Mouse (Mus musculus) frontal cortex, adult (tissue): ENCODE measurements at regions not wholly inside any gene's neighbourhood (a gene's known extent, or its start where the extent isn't known, plus 50 kb on each side); places are given as distances from the start of the nearest gene placed in this dataset.

Experiments
- ATAC-seq: cut with Nextera tagmentation; 2 replicates; pipeline ENCODE4 v1.9.2; 2017; ENCODE audit warnings: mild to moderate bottlenecking, moderate library complexity, mixed read lengths; ENCODE audit not compliant: low TSS enrichment

DNA sequence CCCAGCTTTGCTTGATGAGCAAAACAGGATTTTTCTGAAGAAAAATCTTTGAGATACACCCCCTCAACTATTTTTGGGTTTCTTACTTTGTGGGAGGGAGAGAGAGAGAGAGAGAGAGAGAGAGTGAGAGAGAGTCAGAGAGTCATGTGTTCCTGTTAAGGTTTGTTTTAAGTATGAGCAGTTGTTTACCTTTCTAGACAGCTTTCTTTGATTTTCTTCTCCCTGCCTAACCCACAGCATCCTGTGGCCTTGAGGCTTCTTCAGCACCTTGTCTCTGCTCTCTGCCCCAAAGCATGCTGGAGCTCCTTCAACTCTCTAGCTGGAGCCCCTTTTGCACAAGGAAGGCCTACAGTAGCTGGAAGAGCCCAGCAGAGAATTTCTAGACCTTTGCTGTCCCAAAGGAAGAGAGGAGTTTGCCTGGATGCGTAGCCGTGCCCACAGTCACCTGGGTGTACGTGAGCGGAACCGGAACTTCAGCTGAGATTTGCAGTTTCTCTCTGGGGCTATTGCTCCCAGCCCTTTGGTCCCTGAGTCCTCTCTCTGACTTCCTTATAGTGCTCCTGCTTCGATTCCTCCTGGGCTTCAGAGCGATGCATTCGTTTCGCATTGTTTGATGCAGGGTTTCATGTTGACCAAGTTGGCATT, 1242.1 kb upstream of the A1bg start:
- ATAC-seq: peak; percentile 58

DNA sequence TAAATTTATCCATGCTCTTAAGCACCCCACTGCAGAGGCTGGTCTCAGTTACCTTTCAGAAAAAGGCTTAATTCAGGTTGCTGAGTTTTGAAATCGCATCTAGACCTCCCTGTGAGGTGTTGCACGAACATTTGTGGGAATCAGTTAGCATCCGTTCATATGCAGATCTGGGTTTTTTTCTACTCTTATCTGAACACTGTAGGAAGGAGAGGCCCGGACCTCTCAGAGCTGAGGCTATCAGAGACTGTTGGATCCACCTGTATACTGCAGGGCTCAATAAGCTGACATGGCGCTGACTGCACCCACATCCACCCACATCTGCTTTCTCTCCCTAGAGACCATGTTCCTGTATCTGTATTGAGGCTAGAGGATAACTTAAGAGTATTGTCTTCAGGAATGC, 1240.4 kb upstream of the A1bg start:
- no peak for ATAC-seq

- ATAC-seq: no peak
These were observed 1239.9 kb upstream of the A1bg start for GRCm38 (mm10) chr15:62162648-62163194.

DNA sequence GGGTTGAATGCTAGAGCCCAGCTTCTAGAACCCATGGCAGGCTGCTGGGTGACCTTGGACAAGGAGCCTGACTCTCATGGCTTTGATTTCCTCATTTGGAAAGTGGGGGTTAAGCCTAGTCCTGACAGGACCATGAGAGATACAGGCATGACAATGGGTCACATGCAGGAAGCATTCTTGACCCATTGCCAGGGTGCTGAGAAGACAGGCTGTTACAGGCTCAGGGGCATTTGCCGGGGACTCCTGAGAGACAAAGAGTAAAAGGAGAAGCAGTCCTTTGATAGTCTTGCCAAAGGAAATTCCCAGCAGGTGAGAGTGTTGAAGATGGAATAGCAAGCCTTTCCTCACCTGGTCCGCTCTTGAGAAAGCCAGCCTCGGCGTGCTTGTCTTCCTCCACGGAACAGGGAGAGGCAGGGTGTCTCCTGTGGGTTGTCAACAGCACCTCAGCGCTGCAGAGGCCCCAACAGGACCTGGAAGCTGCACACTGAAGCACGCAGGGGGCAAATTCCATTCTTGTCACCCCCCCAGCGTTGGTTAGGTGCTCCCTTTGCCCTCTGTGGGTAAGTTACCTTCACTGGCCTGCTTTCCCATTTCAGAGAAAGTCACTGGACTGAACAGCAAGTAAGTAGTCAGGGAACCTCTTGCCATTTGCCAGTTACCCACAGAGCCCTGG, 1239.3 kb upstream of the A1bg start:
- ATAC-seq: no peak

DNA sequence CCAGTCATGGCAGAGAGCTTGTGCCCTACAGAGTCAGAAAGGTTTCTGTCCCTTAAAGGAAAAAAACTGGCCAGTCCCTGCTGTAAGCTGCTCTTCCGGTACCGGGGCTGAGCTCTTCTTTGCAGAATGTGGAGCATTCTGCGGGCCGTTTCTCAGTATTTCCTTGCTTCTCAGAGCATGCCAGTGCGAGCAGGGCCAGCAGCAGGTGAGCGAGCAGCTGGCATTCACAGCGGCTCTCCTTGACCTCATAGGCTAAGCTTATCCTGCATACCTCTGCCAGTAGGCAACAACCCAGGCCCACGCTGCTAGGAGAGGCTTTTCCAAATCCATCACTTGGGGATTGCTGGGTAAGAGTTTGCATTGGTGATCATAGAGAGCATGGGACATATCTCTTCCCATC, 1238.2 kb upstream of the A1bg start:
- ATAC-seq: no peak

- no peak for ATAC-seq
These were observed 1236.3 kb upstream of the A1bg start for GRCm38 (mm10) chr15:62158875-62159675.

DNA sequence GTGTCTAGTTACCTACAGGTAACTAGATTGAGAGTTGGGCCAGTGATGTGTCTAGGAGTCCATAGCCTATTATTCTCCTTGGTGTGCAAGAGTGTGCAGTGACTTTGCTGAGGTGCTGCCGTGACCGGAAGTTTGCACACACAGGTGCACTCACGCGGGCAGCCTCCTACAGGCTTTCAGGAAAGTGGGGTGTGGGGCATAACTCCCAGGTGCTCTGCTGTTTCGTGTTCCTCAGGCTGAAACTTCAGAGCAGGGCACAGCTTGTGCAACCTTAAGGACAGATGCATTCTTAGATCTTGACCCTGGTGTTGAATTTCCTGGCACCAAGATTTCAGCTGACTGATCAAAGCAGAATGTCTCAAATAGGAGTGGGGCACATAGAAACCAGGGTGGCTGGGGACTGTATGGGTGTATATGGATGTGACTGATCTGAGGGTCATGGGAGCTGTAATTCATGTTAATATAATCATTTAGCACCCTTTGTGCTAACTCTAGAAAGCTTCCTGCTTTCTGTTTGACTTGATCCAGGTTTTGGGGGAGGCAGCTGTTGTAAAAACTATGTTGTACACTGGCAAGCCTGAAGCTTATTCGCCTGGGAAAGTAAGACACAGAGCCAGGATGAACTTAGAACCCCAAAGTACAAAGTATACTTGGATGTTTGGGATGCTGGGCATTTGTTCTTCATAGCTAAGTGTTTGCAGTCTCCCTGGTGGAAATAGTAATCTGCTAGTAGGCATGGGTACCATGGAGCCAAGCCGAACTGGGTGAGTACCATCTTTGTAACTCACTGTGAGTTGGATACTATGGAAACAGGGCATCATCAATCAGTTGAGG, 1234.6 kb upstream of the A1bg start:
- no peak for ATAC-seq

DNA sequence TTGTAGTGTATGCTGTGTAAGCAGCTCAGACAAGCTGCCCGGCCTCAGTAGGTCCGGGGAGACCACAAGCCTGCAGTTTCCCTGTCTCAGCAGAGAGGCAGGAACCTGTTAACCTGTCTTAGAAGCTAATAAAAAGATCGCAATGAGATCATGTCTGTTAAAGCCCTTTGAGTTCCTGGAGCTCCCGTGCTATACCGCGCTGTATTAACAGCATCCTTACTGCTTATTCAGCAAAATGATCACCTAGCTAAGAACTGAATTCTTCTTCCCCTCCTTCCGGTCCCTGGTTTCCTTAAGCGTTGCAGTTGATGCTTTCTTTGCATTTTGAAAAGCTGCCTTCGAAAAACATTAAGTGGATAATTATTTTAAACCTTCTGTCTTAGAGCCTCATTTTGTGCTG, 1230.4 kb upstream of the A1bg start:
- no peak for ATAC-seq

DNA sequence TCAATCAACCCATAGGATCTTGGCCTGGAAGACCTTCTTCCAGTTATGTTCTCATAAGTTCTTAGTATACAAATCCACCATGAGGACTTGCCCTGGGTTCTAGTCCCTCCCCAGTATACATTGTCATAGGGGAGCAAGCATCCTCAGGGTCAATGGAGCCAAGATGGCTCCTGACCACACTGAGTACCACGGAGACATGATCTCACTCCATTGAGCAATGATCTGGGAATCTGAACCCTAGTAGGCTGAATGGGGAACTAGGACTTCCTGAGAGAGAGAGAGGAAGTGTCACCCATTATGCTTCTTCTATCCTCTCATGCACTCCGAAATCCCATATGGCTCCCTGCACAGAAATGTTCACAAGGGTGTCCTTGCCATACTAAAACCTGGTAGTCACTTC, 1229.3 kb upstream of the A1bg start:
- no peak for ATAC-seq

- no peak for ATAC-seq
These were observed 1228.9 kb upstream of the A1bg start for GRCm38 (mm10) chr15:62151690-62152089.

DNA sequence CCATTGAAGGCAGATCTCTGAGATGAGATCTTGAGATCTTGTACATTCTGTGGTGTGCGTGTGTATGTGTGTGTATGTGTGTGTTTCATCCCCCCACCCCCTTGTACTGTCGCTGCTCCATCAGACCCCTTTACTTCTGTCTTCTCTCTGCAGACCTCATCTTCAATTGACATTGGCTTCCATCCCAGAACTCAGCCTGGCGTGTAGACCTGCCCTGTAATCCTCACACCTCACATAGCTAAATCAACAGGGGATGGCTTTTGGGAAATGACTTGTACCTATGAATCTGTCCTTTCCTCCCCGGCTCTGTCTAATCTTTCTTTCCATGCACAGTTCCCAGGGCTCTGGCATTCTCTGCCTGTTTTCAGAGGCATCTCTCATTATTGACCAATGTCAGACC, 1227.5 kb upstream of the A1bg start:
- no peak for ATAC-seq

GRCm38 (mm10) chr15:62148680-62149237, 1225.9 kb upstream of the A1bg start:
- no peak for ATAC-seq

- no peak for ATAC-seq
These were observed 1224.6 kb upstream of the A1bg start for GRCm38 (mm10) chr15:62147343-62147953.

- ATAC-seq: peak; percentile 94
These were observed 1223.0 kb upstream of the A1bg start for GRCm38 (mm10) chr15:62145643-62146285.

DNA sequence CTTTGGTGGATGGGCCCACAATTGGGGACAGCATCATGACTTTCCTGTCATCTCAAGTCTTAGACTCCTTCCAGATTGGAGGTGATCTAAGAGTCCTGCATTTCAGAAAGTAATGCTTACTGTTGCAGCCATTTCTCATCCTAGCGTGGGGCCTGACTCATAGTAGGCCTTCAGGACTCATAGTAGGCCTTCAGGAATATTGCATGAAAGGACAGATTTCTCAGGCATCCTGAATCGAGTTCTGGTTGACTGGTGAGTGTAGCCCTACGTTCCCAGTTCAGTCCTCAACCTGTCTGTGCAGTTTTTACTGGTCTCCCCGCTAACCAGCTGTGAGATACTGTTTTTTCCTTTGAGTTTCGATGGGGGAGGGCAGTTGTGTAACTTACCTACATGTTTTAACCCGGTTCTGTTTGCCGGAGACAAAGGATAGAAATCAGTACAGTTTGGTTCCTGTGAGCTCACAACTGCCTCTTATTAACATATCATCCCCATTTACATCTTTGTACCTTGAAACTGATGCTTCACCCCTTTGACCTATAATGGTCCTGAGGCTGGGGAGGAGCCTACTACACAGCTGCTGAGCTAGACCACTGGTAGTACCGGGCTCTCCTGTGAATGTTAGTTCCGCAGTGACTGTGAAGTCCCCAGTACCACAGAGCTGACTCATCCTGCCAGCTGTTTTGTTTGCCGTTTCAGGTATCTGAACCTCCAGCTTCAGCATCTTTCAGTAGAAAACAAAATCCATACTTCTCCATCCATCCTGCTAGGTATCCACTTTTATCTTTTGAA, 1222.2 kb upstream of the A1bg start:
- peak; percentile 50 for ATAC-seq

DNA sequence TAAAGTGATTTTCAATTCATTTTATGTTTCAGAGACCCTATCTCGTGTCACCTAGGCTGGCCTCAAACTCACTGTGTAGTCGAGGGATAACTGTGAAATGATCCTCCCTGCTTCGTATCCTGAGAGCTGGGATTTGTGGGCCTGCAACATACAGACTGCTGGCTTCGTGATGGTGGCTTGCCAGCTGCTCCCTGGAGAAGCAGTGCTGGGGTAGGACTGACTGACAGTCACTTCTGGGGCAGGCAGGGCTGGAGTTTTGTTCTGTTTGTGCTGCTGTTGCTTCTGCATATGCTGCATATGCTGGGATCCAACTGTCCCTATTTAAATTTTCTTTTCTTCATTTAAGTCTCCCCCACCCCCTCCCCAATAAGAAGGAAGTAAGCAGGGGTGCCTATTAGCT, 1217.0 kb upstream of the A1bg start:
- ATAC-seq: peak; percentile 53

- ATAC-seq: peak; percentile 46; the same call in 1 of the 2 replicates
These were observed 1216.4 kb upstream of the A1bg start for GRCm38 (mm10) chr15:62139192-62139591.

DNA sequence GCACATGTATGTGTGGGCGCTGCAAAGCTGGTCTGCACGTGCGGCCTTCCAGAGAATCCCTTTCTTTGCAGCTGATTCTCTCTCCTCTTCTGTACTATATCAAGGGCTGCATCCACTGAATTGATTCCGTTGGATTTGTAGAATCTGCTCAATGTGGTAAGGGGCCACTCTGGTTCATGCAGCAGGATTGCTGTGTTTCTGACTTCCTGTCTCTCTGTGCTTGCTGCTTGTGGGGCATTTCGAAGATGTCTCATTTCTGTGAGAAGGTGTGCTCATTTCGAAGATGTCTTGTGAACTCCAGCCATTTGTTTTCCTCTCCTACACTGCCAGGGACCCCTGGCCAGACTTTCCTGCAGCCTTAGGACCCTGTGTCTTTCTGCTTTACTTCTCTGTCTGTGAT, 1215.9 kb upstream of the A1bg start:
- no peak for ATAC-seq

DNA sequence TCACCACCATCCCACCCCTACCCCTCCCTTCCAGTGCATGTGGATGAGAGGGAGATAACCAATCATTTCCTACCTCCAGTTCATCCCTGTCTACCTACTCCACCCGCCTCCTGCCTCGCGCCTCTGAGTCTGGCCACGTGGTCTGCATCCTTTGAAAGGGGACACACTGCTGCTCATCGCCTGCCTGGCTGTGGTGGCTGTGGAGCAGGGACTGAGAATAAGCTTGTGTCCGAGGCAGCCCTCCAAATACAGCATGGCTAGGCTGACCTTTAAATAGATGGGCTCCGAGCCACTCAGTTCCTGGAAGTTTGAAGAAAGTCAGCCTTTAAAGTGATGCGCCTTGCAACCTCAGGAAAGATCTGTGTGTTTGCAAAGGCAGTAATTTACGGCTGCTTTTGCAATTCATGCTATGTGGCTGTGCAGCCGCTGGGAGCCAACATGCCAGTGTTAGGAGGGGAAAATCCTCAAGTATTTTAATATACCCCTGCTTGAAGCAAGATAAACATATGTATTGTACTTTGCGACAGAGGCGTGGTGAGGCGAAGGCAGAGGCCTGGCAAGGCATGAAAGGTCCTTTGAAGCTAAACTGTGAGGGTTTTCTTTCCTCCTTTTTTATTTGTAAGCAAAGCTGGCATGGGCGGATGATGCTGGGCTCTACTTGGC, 1214.3 kb upstream of the A1bg start:
- ATAC-seq: 0 out of 2 replicates have a peak, but pooled peaks have one; percentile 14
